ENCODE assay signal across 26 mouse cellular contexts in the genomic region with DNA sequence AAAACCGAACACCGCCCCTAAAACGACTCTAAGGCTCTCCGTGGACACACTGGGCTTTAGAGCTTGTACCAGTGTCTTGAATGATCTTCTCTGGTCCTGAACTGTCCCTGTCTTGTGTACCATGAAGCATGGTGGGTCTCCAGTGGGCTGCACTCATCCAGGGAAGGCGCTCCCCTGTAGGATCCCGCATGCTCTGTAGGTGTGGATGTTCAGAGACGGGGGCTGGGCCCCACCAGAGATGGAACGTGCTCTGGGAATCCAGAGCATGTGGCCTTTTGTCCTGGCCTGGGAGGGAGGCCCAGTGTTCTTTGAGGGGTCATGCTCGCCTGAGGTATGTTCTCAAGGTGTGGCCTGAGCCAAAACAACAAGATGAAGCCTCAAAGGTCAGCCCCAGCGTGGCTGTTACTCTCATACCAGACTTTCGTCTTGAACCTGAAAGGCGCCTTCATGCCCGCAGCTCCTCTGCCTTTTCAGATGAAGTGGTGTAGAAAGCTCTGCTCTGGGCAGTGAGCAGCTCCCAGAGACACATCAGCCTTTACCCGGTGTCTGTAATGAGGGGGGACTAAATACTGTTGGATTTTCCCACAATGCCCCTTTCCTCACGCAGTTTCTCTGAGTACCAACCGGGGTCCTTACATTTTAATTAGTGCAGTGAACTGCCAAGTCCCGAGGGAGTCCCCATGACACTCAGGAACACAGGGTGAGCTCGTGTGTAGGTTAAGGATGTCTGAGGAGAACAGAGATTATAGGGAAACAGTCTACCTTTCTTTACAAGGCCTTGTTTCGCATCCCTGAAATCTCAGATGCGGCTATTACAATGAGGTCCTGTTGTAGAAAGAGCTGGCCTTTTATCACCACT. TPM values are rescaled to one million over a fixed set of nuclear protein-coding genes. Genes with fewer than 3 reads are reported as not detected.
DNase-seq lines count a peak whose midpoint lies in the region; ATAC-seq and TF ChIP-seq lines count a peak whose summit lies in the region.
"Had no signal": no experiment of that assay in that cellular context is flagged by ENCODE, and none has a peak within 500 bp of the region (broad histone marks: within the 10 kb centered on the region; RNA-seq: fewer than 3 reads in every experiment).

No protein-coding gene starts in this region.

- no peak overlapping the region for H3K27ac ChIP-seq in kidney, adult 2 months (ENCODE audit: insufficient read depth, low read depth, low read length)
- no peak overlapping the region for H3K27ac ChIP-seq in midbrain, embryonic 11.5 days (ENCODE audit: low read depth, low read length)
- H3K27ac ChIP-seq in midbrain, embryonic 13.5 days, result no peak overlapping the region
- H3K27ac ChIP-seq: embryonic facial prominence, embryonic 12.5 days; forebrain, embryonic 13.5 days; heart, embryonic 10.5 days; hindbrain, embryonic 15.5 days had no signal

- no peaks in the 10 kb centered on the region for H3K27me3 ChIP-seq in kidney, adult 2 months (replicated peaks; ENCODE audit: control insufficient read depth, insufficient read depth, low read length)
- no peaks in the 10 kb centered on the region for H3K27me3 ChIP-seq in midbrain, embryonic 11.5 days (ENCODE audit: control insufficient read depth, insufficient read depth, low read length)
- H3K27me3 ChIP-seq in midbrain, embryonic 13.5 days, result no peaks in the 10 kb centered on the region
- H3K27me3 ChIP-seq: CH12.LX; embryonic facial prominence, embryonic 12.5 days; forebrain, embryonic 13.5 days; hindbrain, embryonic 15.5 days; Patski had no signal

- no peak overlapping the region for H3K4me3 ChIP-seq in kidney, adult 2 months (ENCODE audit: insufficient read depth, low read depth, low read length)
- no peak overlapping the region for H3K4me3 ChIP-seq in midbrain, embryonic 11.5 days (ENCODE audit: low read depth, low read length)
- no peak overlapping the region for H3K4me3 ChIP-seq in midbrain, embryonic 13.5 days (replicated peaks)
- H3K4me3 ChIP-seq: embryonic facial prominence, embryonic 12.5 days; forebrain, embryonic 13.5 days; heart, embryonic 10.5 days; hindbrain, embryonic 15.5 days had no signal

- TF ChIP-seq CTCF in kidney, adult 2 months (conservative IDR thresholded peaks at IDR 0.05; ENCODE audit: insufficient read depth, insufficient read length, low read depth, low read length), result no peak

- WGBS in kidney, adult 2 months, result 75% methylated on average over 20 of the region's 20 CpGs
- WGBS in midbrain, embryonic 11.5 days, result 82% methylated on average over 20 of the region's 20 CpGs
- 86% methylated on average over 20 of the region's 20 CpGs for WGBS in midbrain, embryonic 13.5 days

- H3K4me1 ChIP-seq in kidney, adult 2 months (ENCODE audit: control insufficient read depth, insufficient read depth, low read length), result no peaks in the 10 kb centered on the region
- H3K4me1 ChIP-seq in midbrain, embryonic 11.5 days (ENCODE audit: control insufficient read depth, insufficient read depth, low read length), result peaks cover 3% of the 10 kb centered on the region; the same call in 1 of the 2 replicates
- H3K4me1 ChIP-seq in midbrain, embryonic 13.5 days (replicated peaks), result 0 out of 2 replicates have a peak, but pooled peaks cover 9% of the 10 kb centered on the region
- H3K4me1 ChIP-seq: hindbrain, embryonic 15.5 days had no signal

- no peak for ATAC-seq in midbrain, embryonic 11.5 days (ENCODE audit: low FRiP score)
- ATAC-seq in midbrain, embryonic 13.5 days, result no peak
- ATAC-seq: activated CD4-positive, CD25-positive, alpha-beta regulatory T cell, adult 4 months; forebrain, embryonic 13.5 days; Patski had no signal

- no peak overlapping the region for H3K4me2 ChIP-seq in midbrain, embryonic 11.5 days
- H3K4me2 ChIP-seq in midbrain, embryonic 13.5 days (replicated peaks), result no peak overlapping the region
- H3K4me2 ChIP-seq: embryonic facial prominence, embryonic 12.5 days; forebrain, embryonic 13.5 days; hindbrain, embryonic 15.5 days had no signal

- intact Hi-C loops in heart, postnatal 25 days (cut with DNase I), result no loop called here

- no peaks in the 10 kb centered on the region for H3K36me3 ChIP-seq in kidney, adult 2 months (ENCODE audit: control insufficient read depth, insufficient read depth, low read length)
- H3K36me3 ChIP-seq in midbrain, embryonic 11.5 days (ENCODE audit: control insufficient read depth, insufficient read depth, low read length), result no peaks in the 10 kb centered on the region
- no peaks in the 10 kb centered on the region for H3K36me3 ChIP-seq in midbrain, embryonic 13.5 days
- H3K36me3 ChIP-seq: embryonic facial prominence, embryonic 12.5 days; heart, embryonic 10.5 days; hindbrain, embryonic 15.5 days had no signal

- peak; percentile 84 for DNase-seq in heart, adult 11 months
- no peak for DNase-seq in heart, postnatal 25 days (ENCODE audit: low spot score)
- DNase-seq in kidney, adult 2 months, result peak; percentile 38
- DNase-seq in kidney, adult 9 months, result no peak
- DNase-seq in midbrain, embryonic 11.5 days (ENCODE audit: low spot score, missing footprints), result peak; percentile 70
- DNase-seq in right cerebral cortex, postnatal 36 days (ENCODE audit: low spot score in 2 of 2), result no peak
- DNase-seq: adrenal gland, postnatal 14 days; cerebellum, adult 11-12 months; cerebellum, adult 9-10 months; cerebellum, postnatal 25 days; gastrocnemius, postnatal 36 days; heart, adult 18-20 months; heart, postnatal 10 days had no signal

- H3K9ac ChIP-seq in midbrain, embryonic 11.5 days (ENCODE audit: low read length), result no peak overlapping the region
- H3K9ac ChIP-seq in midbrain, embryonic 13.5 days (replicated peaks), result no peak overlapping the region
- H3K9ac ChIP-seq: embryonic facial prominence, embryonic 12.5 days; forebrain, embryonic 13.5 days; hindbrain, embryonic 15.5 days had no signal

- no peaks in the 10 kb centered on the region for H3K9me3 ChIP-seq in midbrain, embryonic 11.5 days (ENCODE audit: control insufficient read depth, low read length)
- no peaks in the 10 kb centered on the region for H3K9me3 ChIP-seq in midbrain, embryonic 13.5 days
- H3K9me3 ChIP-seq: embryonic facial prominence, embryonic 12.5 days; forebrain, embryonic 13.5 days; heart, embryonic 10.5 days; hindbrain, embryonic 15.5 days had no signal

- TF ChIP-seq POLR2A in kidney, adult 2 months (IDR thresholded peaks at IDR 0.05; ENCODE audit: low read depth, low read length), result no peak

RNA-seq across cellular contexts. Expression of a gene that starts 0.8 kb away (rescaled TPM):
- not detected for total RNA-seq in heart, postnatal 25 days (2021)
- not detected in 2 replicates for polyA plus RNA-seq in kidney, adult 2 months (2012; rRNA removed)
- not detected in 2 replicates for polyA plus RNA-seq in midbrain, embryonic 11.5 days (2014; fragmentation: Nextera tagmentation; extraction: Ambion mirVana)
- polyA plus RNA-seq in midbrain, embryonic 13.5 days (2015; fragmentation: Nextera tagmentation; extraction: Ambion mirVana), result not detected in 2 replicates
- total RNA-seq: adrenal gland, adult 18-20 months; adrenal gland, postnatal 14 days; CH12.LX; gastrocnemius, adult 8-10 months; gastrocnemius, postnatal 36 days; heart, adult 18-20 months; heart, postnatal 10 days; hematopoietic stem cell, adult 5-6 weeks had no signal
- polyA plus RNA-seq: activated CD4-positive, CD25-positive, alpha-beta regulatory T cell, adult 4 months; cortical plate, adult 2 months; embryonic facial prominence, embryonic 12.5 days; forebrain, embryonic 13.5 days; heart, embryonic 10.5 days; heart, embryonic 14.5 days; hindbrain, embryonic 15.5 days had no signal

RNA-seq across cellular contexts. Expression of a gene that starts 3.1 kb away (rescaled TPM):
- not detected for total RNA-seq in heart, postnatal 25 days (2021)
- polyA plus RNA-seq in kidney, adult 2 months (2012; rRNA removed), result 0.77 and 1.3 TPM in 2 replicates
- not detected in 2 replicates for polyA plus RNA-seq in midbrain, embryonic 11.5 days (2014; fragmentation: Nextera tagmentation; extraction: Ambion mirVana)
- not detected in 2 replicates for polyA plus RNA-seq in midbrain, embryonic 13.5 days (2015; fragmentation: Nextera tagmentation; extraction: Ambion mirVana)
- total RNA-seq: CH12.LX; heart, postnatal 10 days; hematopoietic stem cell, adult 5-6 weeks had no signal
- polyA plus RNA-seq: embryonic facial prominence, embryonic 12.5 days; forebrain, embryonic 13.5 days; heart, embryonic 10.5 days; heart, embryonic 14.5 days; hindbrain, embryonic 15.5 days; Patski had no signal

Comparison
In these comparisons a context has a peak if more than half of its experiments do, and no peak if none do; other contexts are left out.
1. DNase-seq: peak in heart, adult 11 months (single experiment), kidney, adult 2 months (single experiment) and midbrain, embryonic 11.5 days (single experiment); none in heart, postnatal 25 days (single experiment), kidney, adult 9 months (single experiment) and right cerebral cortex, postnatal 36 days (0 of 2).